Mouse (Mus musculus): Measurements from ENCODE around the gene Ppp1ca. TPM values are rescaled to one million over a fixed set of nuclear protein-coding genes. Genes with fewer than 3 reads are reported as not detected.

Ppp1ca gene
- total and polyA plus RNA-seq, 2 experiments from 2014 or later = 738 to 808 TPM

DNA sequence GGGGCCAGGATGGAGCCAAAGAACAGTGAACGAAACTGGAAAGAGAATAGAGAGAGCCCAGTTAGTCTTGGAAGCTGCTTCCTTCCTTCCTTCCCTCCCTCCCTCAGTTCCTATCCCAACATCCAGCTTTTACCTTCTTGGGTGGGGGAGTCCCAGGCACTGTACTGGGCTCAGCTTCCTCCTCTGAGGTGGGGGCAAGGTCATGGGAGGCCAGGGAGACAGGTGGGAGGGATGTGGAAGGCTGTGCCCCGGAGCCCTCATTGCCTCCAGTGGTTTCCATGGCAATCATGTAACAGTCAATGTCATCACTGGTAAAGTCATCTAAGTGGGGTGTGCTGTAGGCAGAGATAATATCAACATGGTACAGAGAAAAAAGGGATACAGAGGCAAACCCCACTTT lies 4.2 kb downstream of the Ppp1ca start:
- H3K27me3 ChIP-seq (ENCODE audit: control insufficient read depth, insufficient read depth, low read length) = no peaks in the 10 kb centered on the region
- no peak for ATAC-seq (ENCODE audit: insufficient read depth, low read depth)
- peaks cover 65% of the 10 kb centered on the region for H3K36me3 ChIP-seq (replicated peaks; ENCODE audit: control insufficient read depth, insufficient read depth, low read length)
- TF ChIP-seq EP300 (IDR thresholded peaks at IDR 0.05; ENCODE audit: low read depth) (no peak), CTCF (IDR thresholded peaks at IDR 0.05; ENCODE audit: low read depth) (no peak)
- H3K9me3 ChIP-seq (replicated peaks; ENCODE audit: control insufficient read depth, low read length) = no peaks in the 10 kb centered on the region
- WGBS = 46% methylated on average over 2 of the region's 2 CpGs
- H3K4me1 ChIP-seq (ENCODE audit: control insufficient read depth, insufficient read depth) = peaks cover 23% of the 10 kb centered on the region
- H3K4me3 ChIP-seq (ENCODE audit: low read depth, low read length) = no peak overlapping the region
- H3K9ac ChIP-seq (replicated peaks; ENCODE audit: low read depth, low read length) = no peak overlapping the region
- H3K4me2 ChIP-seq (ENCODE audit: low read depth, low read length) = no peak overlapping the region
- DNase-seq (ENCODE audit: low spot score) = no peak
- no peak overlapping the region for H3K27ac ChIP-seq (ENCODE audit: low read depth)

DNA sequence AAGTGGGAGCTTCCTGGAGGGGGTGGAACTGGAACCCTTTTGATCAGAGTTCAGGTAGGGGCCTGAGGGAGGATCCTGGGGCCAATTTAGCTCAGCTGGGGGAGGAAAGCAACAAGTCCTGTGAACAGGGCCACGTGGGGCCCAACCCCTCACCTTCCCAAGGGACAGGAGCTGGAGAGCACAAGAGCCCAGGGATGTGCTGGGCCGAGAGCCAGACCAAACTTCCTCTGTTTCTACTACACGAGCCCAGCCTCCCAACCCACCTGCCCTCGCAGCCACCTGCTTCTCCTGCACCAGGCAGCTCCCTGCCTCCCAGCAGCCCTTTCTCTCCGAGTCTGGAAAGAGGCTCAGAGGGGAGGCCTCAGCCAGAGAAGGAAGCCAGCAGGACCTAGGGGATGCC lies 4.7 kb downstream of the Ppp1ca start:
- ATAC-seq (ENCODE audit: insufficient read depth, low read depth) = no peak
- Histone ChIP-seq H3K27me3 (ENCODE audit: control insufficient read depth, insufficient read depth, low read length) (no peaks in the 10 kb centered on the region), H3K27ac (ENCODE audit: low read depth) (no peak overlapping the region)

GRCm38 (mm10) chr19:4197180-4197579 lies 5.3 kb downstream of the Ppp1ca start:
- no peak overlapping the region for H3K4me3 ChIP-seq (ENCODE audit: low read depth, low read length)
- ATAC-seq (ENCODE audit: insufficient read depth, low read depth) = no peak
- TF ChIP-seq EP300 (IDR thresholded peaks at IDR 0.05; ENCODE audit: low read depth) = no peak
- no peak for TF ChIP-seq CTCF (IDR thresholded peaks at IDR 0.05; ENCODE audit: low read depth)
- H3K9me3 ChIP-seq (replicated peaks; ENCODE audit: control insufficient read depth, low read length) = no peaks in the 10 kb centered on the region
- WGBS = 62% methylated on average over 3 of the region's 3 CpGs
- peaks cover 65% of the 10 kb centered on the region for H3K36me3 ChIP-seq (replicated peaks; ENCODE audit: control insufficient read depth, insufficient read depth, low read length)
- H3K9ac ChIP-seq (replicated peaks; ENCODE audit: low read depth, low read length) = no peak overlapping the region
- DNase-seq (ENCODE audit: low spot score) = no peak
- H3K27ac ChIP-seq (ENCODE audit: low read depth) = no peak overlapping the region
- no peak overlapping the region for H3K4me2 ChIP-seq (ENCODE audit: low read depth, low read length)
- peaks cover 22% of the 10 kb centered on the region for H3K4me1 ChIP-seq (ENCODE audit: control insufficient read depth, insufficient read depth)
- H3K27me3 ChIP-seq (ENCODE audit: control insufficient read depth, insufficient read depth, low read length) = no peaks in the 10 kb centered on the region

More for the DNA sequence above, 4.7 kb downstream of the Ppp1ca start:
- TF ChIP-seq EP300 (IDR thresholded peaks at IDR 0.05; ENCODE audit: low read depth) = no peak
- TF ChIP-seq CTCF (IDR thresholded peaks at IDR 0.05; ENCODE audit: low read depth) = no peak
- Histone ChIP-seq H3K9ac (replicated peaks; ENCODE audit: low read depth, low read length) (no peak overlapping the region), H3K9me3 (replicated peaks; ENCODE audit: control insufficient read depth, low read length) (no peaks in the 10 kb centered on the region), H3K4me2 (ENCODE audit: low read depth, low read length) (no peak overlapping the region), H3K36me3 (replicated peaks; ENCODE audit: control insufficient read depth, insufficient read depth, low read length) (peaks cover 65% of the 10 kb centered on the region), H3K4me3 (ENCODE audit: low read depth, low read length) (no peak overlapping the region), H3K4me1 (ENCODE audit: control insufficient read depth, insufficient read depth) (peaks cover 20% of the 10 kb centered on the region)
- WGBS = 29% methylated on average over 5 of the region's 5 CpGs
- no peak for DNase-seq (ENCODE audit: low spot score)

DNA sequence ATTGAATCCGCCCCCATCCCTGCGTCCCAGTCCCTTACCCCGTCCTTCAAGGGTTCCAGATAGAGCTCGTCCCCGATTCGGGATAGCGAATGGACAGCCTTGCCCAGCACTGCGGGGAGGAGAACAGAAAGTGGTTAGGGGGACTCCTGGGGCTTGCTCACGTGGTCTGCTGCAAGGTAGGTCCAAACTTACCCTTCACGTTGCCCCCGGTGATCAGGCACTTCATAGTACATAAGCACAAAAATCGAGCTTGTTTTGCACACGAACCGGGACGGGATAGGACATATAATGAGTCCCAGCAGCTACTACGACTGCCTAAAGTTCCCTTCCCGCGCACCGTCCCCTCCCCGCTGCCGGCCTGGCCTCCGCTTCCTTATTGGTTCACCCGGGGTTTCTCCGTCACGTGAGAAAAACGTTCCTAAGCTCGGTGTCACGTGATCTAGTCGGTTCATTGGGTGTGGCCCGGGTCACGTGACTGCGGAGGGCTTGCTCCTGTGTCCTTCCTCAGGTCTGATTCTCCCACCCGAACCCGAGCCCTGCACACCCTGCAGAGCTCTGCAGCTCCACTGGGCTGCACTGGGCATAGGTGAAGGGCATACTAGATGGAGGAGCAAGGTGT lies 9.5 kb downstream of the Ppp1ca start, which contains the start of gene Rad9a:
Rad9a (minus strand) TSS at position 372 of the 619 bp plus-strand sequence.
- WGBS = under 1% methylated on average over 34 of the region's 34 CpGs

GRCm38 (mm10) chr19:4202149-4202548 lies 10.3 kb downstream of the Ppp1ca start:
- peak overlapping the region; percentile 80 for H3K9ac ChIP-seq (replicated peaks; ENCODE audit: low read depth, low read length)
- DNase-seq (ENCODE audit: low spot score) (no peak), ATAC-seq (ENCODE audit: insufficient read depth, low read depth) (no peak)
- H3K4me2 ChIP-seq (ENCODE audit: low read depth, low read length) = peak overlapping the region; percentile 82
- peak overlapping the region; percentile 67 for H3K27ac ChIP-seq (ENCODE audit: low read depth)
- H3K36me3 ChIP-seq (replicated peaks; ENCODE audit: control insufficient read depth, insufficient read depth, low read length) = peaks cover 24% of the 10 kb centered on the region
- 27% methylated on average over 7 of the region's 7 CpGs for WGBS
- peaks cover 21% of the 10 kb centered on the region for H3K4me1 ChIP-seq (ENCODE audit: control insufficient read depth, insufficient read depth)
- H3K4me3 ChIP-seq (ENCODE audit: low read depth, low read length) = peak overlapping the region; percentile 67
- no peaks in the 10 kb centered on the region for H3K9me3 ChIP-seq (replicated peaks; ENCODE audit: control insufficient read depth, low read length)
- TF ChIP-seq EP300 (IDR thresholded peaks at IDR 0.05; ENCODE audit: low read depth) (no peak), CTCF (IDR thresholded peaks at IDR 0.05; ENCODE audit: low read depth) (no peak)
- H3K27me3 ChIP-seq (ENCODE audit: control insufficient read depth, insufficient read depth, low read length) = no peaks in the 10 kb centered on the region

More for the DNA sequence above, 9.5 kb downstream of the Ppp1ca start, which contains the start of gene Rad9a:
- Histone ChIP-seq H3K4me1 (ENCODE audit: control insufficient read depth, insufficient read depth) (peaks cover 21% of the 10 kb centered on the region), H3K4me2 (ENCODE audit: low read depth, low read length) (peak within 1 kb of the TSS; percentile 82), H3K4me3 (ENCODE audit: low read depth, low read length) (peak within 1 kb of the TSS; percentile 67), H3K9ac (replicated peaks; ENCODE audit: low read depth, low read length) (peak within 1 kb of the TSS; percentile 80), H3K27ac (ENCODE audit: low read depth) (peak within 1 kb of the TSS; percentile 67), H3K36me3 (replicated peaks; ENCODE audit: control insufficient read depth, insufficient read depth, low read length) (peaks cover 31% of the 10 kb centered on the region), H3K9me3 (replicated peaks; ENCODE audit: control insufficient read depth, low read length) (no peaks in the 10 kb centered on the region), H3K27me3 (ENCODE audit: control insufficient read depth, insufficient read depth, low read length) (no peaks in the 10 kb centered on the region)
- DNase-seq (ENCODE audit: low spot score) = peak; percentile 99
- peak; percentile 78; the same call in 1 of the 2 replicates for TF ChIP-seq EP300 (IDR thresholded peaks at IDR 0.05; ENCODE audit: low read depth)
- no peak for TF ChIP-seq CTCF (IDR thresholded peaks at IDR 0.05; ENCODE audit: low read depth)
- peak; percentile 88 for ATAC-seq (ENCODE audit: insufficient read depth, low read depth)

- Histone ChIP-seq H3K36me3 (replicated peaks; ENCODE audit: control insufficient read depth, insufficient read depth, low read length) (peaks cover 18% of the 10 kb centered on the region), H3K9me3 (replicated peaks; ENCODE audit: control insufficient read depth, low read length) (no peaks in the 10 kb centered on the region), H3K4me1 (ENCODE audit: control insufficient read depth, insufficient read depth) (peaks cover 21% of the 10 kb centered on the region), H3K4me2 (ENCODE audit: low read depth, low read length) (no peak overlapping the region), H3K27ac (ENCODE audit: low read depth) (no peak overlapping the region), H3K4me3 (ENCODE audit: low read depth, low read length) (no peak overlapping the region), H3K27me3 (ENCODE audit: control insufficient read depth, insufficient read depth, low read length) (no peaks in the 10 kb centered on the region), H3K9ac (replicated peaks; ENCODE audit: low read depth, low read length) (no peak overlapping the region)
- ATAC-seq (ENCODE audit: insufficient read depth, low read depth) (no peak), DNase-seq (ENCODE audit: low spot score) (no peak)
- TF ChIP-seq EP300 (IDR thresholded peaks at IDR 0.05; ENCODE audit: low read depth) = no peak
- no peak for TF ChIP-seq CTCF (IDR thresholded peaks at IDR 0.05; ENCODE audit: low read depth)
- WGBS = 69% methylated on average over 3 of the region's 3 CpGs
These were observed 11.3 kb downstream of the Ppp1ca start for GRCm38 (mm10) chr19:4203148-4203547.

Data from heart, postnatal 0 days (tissue).